Mouse (Mus musculus) stomach, postnatal 0 days (tissue): ENCODE results near the gene Gm28308.

ENCODE experiments used
- CTCF ChIP-seq: IDR thresholded peaks from 2 replicates; pipeline ENCODE4 v1.5.1; 2016; ENCODE audit warnings: antibody characterized with exemption, low read depth, mild to moderate bottlenecking, moderate library complexity
- EP300 ChIP-seq: optimal IDR thresholded peaks from 2 replicates; pipeline ENCODE3; 2016; ENCODE audit warnings: antibody characterized with exemption

DNA sequence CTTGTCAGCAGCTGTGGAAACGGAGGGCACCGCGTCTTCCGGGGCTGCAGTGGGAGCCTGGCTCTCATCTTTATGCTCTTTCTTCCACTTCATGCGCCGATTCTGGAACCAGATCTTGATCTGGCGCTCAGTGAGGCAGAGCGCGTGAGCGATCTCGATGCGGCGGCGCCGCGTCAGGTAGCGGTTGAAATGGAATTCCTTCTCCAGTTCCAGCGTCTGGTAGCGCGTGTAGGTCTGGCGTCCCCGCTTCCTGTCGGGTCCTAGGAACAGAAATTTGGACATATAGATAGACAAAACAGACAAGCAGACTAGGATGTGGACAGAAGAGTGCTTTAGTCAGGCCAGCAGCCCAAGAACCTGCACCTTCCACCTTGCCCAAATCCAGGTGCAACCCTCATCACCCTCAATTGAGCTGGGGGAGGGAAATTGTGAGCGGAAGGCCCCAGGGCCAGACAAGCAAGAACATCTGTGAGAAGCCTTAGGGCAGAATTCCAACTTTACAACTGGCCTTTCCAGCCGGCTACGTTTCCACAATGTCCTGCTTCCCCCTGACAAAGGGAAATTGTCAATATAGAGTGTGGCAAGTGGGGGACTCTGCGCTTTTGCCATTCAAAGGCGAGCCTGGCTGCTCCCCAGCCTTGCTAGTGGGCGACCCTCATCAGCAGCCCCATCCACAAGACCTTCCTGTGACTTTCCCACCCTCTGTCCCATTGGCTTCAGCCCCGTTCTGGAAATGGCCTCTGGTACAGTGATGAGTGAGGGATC, 2.8 kb upstream of the Gm28308 start:
- TF ChIP-seq CTCF (no peak), EP300 (no peak)
